Mouse (Mus musculus) cortical plate, adult 2 months (tissue): ENCODE results near the gene 1700001K19Rik. TPM values are rescaled to one million over a fixed set of nuclear protein-coding genes. Genes with fewer than 3 reads are reported as not detected.
A peak's percentile ranks its signal among the peaks of the same experiment; 100 is the strongest.
"Not testable (repeated sequence)": the region's sequence is repeated elsewhere in the genome, so short reads cannot be mapped to it uniquely, and the experiment has no call there.

Experiments
- H3K27ac ChIP-seq: fragments of 200-500 bp; 2 replicates; pipeline ENCODE4 v1.5.1; 2012; ENCODE audit warnings: low read length, control low read depth, inconsistent platforms; ENCODE audit not compliant: insufficient read depth
- H3K4me1 ChIP-seq: fragments of 200-500 bp; 2 replicates; pipeline ENCODE4 v1.6.1; 2011; ENCODE audit warnings: low read length; ENCODE audit not compliant: control insufficient read depth, insufficient read depth
- H3K4me3 ChIP-seq: fragments of 200-500 bp; 2 replicates; pipeline ENCODE4 v1.5.1; 2011; ENCODE audit warnings: mild to moderate bottlenecking, low read length, control low read depth; ENCODE audit not compliant: insufficient read depth
- CTCF ChIP-seq: fragments of 200-500 bp; IDR thresholded peaks from 2 replicates; pipeline ENCODE4 v1.5.1; 2011; ENCODE audit warnings: mild to moderate bottlenecking, control low read depth, low read length; ENCODE audit not compliant: insufficient read depth; ENCODE audit errors: extremely low read depth
- POLR2A ChIP-seq: fragments of 200-500 bp; IDR thresholded peaks from 2 replicates; pipeline ENCODE4 v1.6.1; 2011; ENCODE audit warnings: mild to moderate bottlenecking, low read length, control low read depth; ENCODE audit not compliant: insufficient read depth; ENCODE audit errors: extremely low read depth
- polyA plus RNA-seq: library from polyadenylated mRNA; depleted of rRNA; stranded (reverse); fragments of >200 nt; gene quantifications from 2 replicates; pipeline ENCODE4 v1.2.3, GENCODE M21; 2012; rRNA removed

Gene 1700001K19Rik
- not detected in 2 replicates for polyA plus RNA-seq

GRCm38 (mm10) chr12:110682561-110683299, at the start of gene 1700001K19Rik:
Gene 1700001K19Rik (minus strand): TSS chr12:110682619.
- H3K27ac ChIP-seq: no peak within 1 kb of the TSS
- H3K4me1 ChIP-seq: no peaks in the 10 kb centered on the region
- H3K4me3 ChIP-seq: no peak within 1 kb of the TSS
- TF ChIP-seq POLR2A (no peak), CTCF (no peak)

- Histone ChIP-seq H3K27ac (no peak overlapping the region), H3K4me1 (no peaks in the 10 kb centered on the region), H3K4me3 (no peak overlapping the region)
- TF ChIP-seq CTCF (no peak), POLR2A (no peak)
Measured at GRCm38 (mm10) chr12:110726428-110726827, 44.0 kb upstream of the 1700001K19Rik start.

GRCm38 (mm10) chr12:110725489-110725888, 43.1 kb upstream of the 1700001K19Rik start:
- TF ChIP-seq POLR2A: no peak
- no peak for TF ChIP-seq CTCF

GRCm38 (mm10) chr12:110725051-110725450, 42.6 kb upstream of the 1700001K19Rik start:
- Histone ChIP-seq H3K4me1 (no peaks in the 10 kb centered on the region), H3K27ac (no peak overlapping the region)
- TF ChIP-seq POLR2A (no peak), CTCF (no peak)

More at GRCm38 (mm10) chr12:110725489-110725888, 43.1 kb upstream of the 1700001K19Rik start:
- Histone ChIP-seq H3K4me1 (no peaks in the 10 kb centered on the region), H3K27ac (no peak overlapping the region), H3K4me3 (no peak overlapping the region)

GRCm38 (mm10) chr12:110716004-110716403, 33.6 kb upstream of the 1700001K19Rik start:
- no peaks in the 10 kb centered on the region for H3K4me1 ChIP-seq
- no peak for TF ChIP-seq CTCF
- TF ChIP-seq POLR2A: no peak
- H3K27ac ChIP-seq: no peak overlapping the region
- no peak overlapping the region for H3K4me3 ChIP-seq

More at GRCm38 (mm10) chr12:110725051-110725450, 42.6 kb upstream of the 1700001K19Rik start:
- no peak overlapping the region for H3K4me3 ChIP-seq

GRCm38 (mm10) chr12:110714215-110714614, 31.8 kb upstream of the 1700001K19Rik start:
- H3K4me3 ChIP-seq: no peak overlapping the region
- H3K4me1 ChIP-seq: no peaks in the 10 kb centered on the region
- TF ChIP-seq POLR2A (no peak), CTCF (no peak)
- H3K27ac ChIP-seq: no peak overlapping the region

- no peak overlapping the region for H3K4me3 ChIP-seq
- H3K27ac ChIP-seq: no peak overlapping the region
- TF ChIP-seq CTCF (0 out of 2 replicates have a peak, but pooled peaks have one; percentile 7), POLR2A (no peak)
- no peaks in the 10 kb centered on the region for H3K4me1 ChIP-seq
Measured at GRCm38 (mm10) chr12:110713784-110714183, 31.4 kb upstream of the 1700001K19Rik start.

- Histone ChIP-seq H3K4me3 (no peak overlapping the region), H3K4me1 (no peaks in the 10 kb centered on the region), H3K27ac (no peak overlapping the region)
- TF ChIP-seq POLR2A (no peak), CTCF (no peak)
Measured at GRCm38 (mm10) chr12:110711270-110711669, 28.9 kb upstream of the 1700001K19Rik start.

- Histone ChIP-seq H3K4me3 (no peak overlapping the region), H3K4me1 (no peaks in the 10 kb centered on the region), H3K27ac (no peak overlapping the region)
- no peak for TF ChIP-seq CTCF
- no peak for TF ChIP-seq POLR2A
Measured at GRCm38 (mm10) chr12:110707451-110707850, 25.0 kb upstream of the 1700001K19Rik start.

GRCm38 (mm10) chr12:110706337-110707231, 24.2 kb upstream of the 1700001K19Rik start:
- Histone ChIP-seq H3K27ac (no peak overlapping the region), H3K4me1 (no peaks in the 10 kb centered on the region), H3K4me3 (peak overlapping the region; percentile 18)
- no peak for TF ChIP-seq POLR2A

GRCm38 (mm10) chr12:110705419-110705818, 23.0 kb upstream of the 1700001K19Rik start:
- not testable (repeated sequence) for H3K4me3 ChIP-seq, H3K4me1 ChIP-seq, H3K27ac ChIP-seq
